Mouse (Mus musculus): ENCODE measurements around the gene Catsperg1. TPM values are rescaled to one million over a fixed set of nuclear protein-coding genes. Genes with fewer than 3 reads are reported as not detected.
"Not testable (repeated sequence)": the region's sequence is repeated elsewhere in the genome, so short reads cannot be mapped to it uniquely, and the experiment has no call there.

Gene Catsperg1
- total RNA-seq, 4 experiments from 2014 or later, result 0.73 to 1.6 (median 0.82) TPM

DNA sequence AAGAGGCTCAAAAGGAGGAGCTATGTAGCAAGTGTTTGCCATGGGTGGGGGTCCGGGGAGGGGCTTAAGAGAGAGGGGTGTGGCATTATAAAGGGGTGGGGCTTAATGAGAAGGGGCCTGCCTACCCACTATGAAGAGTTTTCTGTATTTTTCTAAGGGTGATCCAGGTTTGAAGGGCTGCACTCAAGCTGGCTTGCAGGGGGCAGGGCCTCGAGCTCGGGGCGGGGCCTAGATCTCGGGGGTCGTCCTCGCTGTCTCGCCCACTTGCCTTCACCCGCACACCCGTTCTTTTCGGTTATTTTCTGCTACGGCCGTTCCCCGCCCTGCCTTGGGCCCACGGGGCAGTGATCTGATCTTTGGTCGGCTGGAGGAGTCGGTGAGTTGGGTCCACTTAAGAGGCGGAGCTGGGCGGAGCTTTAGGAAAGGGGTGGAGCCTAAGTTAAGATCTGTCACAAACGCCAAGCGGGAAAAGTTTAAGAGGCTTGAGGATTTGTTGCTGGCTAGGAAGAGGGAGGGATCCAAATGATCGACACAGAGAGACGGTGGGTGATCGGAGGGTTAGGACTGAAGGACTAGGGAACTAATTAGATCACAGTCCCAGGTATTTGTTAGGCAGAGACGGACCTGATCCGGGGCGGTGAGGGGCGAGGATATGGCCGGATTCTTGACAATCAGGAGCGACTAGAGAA is 43.6 kb downstream of the Catsperg1 start, which contains the start of the genes Ggn and Spred3:
Ggn (plus strand) TSS at position 145 of the 689 bp plus-strand sequence.
Spred3 (minus strand) TSS at position 346 of the 689 bp plus-strand sequence.
- peak; percentile 75 for DNase-seq

GRCm38 (mm10) chr7:29169231-29170065 is 44.4 kb downstream of the Catsperg1 start:
- peak; percentile 76 for DNase-seq

DNA sequence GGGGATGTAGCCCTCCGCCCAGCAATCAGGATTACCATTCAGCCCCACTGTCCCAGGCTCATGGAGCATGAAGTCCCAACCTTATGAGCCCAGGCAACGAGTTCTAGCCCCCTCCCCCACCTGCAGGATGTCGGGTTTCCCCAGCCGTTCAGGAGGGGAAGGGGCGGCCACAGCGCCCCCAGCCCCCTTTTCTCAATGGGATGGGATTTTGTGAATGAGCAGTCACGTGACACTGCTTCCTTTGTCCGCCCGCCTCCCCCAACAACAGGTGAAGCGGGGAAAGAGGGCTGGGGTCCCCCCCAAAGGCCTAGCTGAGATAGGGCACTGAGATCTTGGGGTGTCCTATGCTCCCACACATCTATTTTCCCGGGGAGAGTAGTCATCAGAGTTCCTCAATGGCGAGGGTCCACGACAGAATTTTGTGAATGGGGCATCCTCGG is 45.0 kb downstream of the Catsperg1 start:
- DNase-seq, result no peak

DNA sequence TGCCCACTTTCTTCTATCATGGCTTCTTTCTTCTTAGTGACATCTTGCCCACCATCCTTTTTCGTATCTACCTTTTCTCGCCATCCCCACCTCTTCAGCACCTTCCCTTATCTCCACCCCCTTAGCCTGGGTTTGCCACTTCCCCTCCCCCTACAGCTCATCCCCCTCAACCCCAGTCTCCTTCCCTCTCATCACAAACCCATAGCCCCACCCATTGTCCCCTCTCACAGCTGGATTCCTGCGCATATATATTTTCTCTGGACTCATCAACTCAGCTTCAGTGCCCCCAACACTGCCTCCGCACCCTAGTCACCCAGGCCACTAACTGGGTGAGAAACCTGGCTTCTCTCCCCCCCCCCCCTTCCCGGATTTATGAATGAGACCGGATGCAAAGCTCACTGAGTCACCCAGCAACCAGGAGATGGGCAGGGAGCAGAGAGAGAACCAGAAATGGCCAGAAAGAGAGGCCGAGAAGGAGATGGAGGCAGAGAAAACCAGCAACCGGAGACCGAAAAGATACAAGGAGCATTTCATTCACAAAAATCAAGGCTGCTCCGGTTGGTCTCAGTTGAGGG is 45.6 kb downstream of the Catsperg1 start:
- no peak for DNase-seq

DNA sequence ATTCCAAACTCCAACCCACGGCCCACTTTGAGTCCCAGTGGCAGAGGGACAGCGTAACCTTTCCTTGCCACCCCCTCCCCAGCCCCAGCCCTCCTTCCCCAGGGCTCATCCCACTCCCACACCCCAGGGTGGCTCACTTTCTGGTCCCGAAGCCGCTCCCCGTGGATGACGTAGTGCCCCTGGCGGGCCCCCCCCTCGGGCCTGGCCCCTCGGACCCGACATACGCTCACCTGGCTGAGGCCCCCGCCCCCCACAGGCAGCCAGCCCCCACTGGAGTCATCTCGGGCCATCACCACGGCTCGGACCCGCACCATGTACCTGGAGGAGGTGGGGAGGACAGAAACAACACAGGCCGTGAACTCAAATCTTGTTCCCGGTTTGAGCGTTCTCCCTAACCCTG is 46.2 kb downstream of the Catsperg1 start:
- DNase-seq, result no peak

GRCm38 (mm10) chr7:29162750-29163525 is 50.9 kb downstream of the Catsperg1 start:
- DNase-seq, result no peak

DNA sequence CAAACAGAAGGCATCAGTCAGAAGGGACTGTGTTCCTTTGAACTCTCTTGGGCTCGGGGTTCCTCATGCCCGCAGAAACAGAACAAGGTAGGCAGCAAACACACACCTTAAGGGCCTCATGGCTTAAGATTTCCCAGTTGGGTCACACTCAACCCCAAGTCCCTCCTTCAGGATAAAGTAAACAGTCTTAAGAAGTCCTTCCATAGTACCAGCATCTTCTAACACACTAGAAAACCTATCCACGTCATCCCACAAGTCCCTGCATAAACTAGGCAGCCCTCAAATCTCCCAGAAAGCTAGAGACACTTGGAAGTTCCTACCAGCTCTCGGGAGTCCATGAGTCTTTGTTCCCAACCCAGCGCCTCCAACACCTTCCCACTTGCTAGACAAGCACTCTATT is 51.5 kb downstream of the Catsperg1 start:
- no peak for DNase-seq

GRCm38 (mm10) chr7:29158264-29158663 is 55.6 kb downstream of the Catsperg1 start:
- no peak for DNase-seq

DNA sequence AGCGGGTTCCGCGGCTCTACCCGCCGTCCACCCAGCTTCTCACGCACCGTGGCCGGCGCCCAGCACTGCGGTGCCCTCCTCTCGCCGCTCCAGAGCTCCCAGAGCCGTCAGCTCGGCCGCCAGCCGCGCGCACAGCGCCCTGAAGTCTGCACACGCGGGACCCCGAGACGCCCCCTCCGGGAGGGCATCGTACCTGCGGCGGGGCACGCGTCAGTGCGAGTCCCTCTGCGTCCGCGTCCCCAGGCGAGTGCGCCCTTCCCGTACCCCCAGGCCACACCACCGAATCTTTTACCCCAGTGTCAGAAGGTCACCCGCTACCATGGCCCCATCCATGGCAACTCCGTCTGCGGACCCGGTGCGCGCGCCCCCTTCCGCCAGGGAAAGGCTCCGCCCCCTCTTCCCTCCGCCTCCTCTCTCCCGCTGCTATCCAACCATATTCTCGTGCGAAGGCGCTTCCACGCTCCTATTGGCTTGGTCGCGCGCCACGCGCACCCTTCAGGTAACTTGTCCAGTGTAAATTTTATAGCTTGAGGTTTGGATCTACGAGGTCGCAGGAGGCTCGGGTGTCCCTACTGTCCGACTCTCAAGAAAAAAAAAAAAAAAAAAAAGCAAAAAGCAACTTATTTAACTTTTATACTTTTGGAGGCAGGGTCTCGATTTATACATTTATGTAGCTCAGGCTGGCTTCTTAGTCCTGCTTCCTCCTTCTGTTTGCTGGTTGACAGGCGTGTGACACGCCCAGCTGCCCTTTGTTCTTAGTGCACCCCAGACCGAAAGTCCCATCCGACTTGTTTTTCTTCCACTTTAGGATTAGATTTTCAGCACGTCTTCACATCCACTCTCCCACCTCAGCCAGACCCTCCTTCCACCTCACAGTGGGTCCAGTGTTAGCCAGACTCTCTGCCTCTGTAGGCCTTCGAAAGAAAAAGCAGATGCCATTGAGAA is 57.7 kb downstream of the Catsperg1 start, which contains the start of gene Fam98c:
Fam98c (minus strand) TSS at position 397 of the 945 bp plus-strand sequence.
- DNase-seq, result peak; percentile 78

- peak; percentile 82 for DNase-seq
These were observed 58.5 kb downstream of the Catsperg1 start for GRCm38 (mm10) chr7:29155196-29155837.

GRCm38 (mm10) chr7:29154018-29154720 is 59.7 kb downstream of the Catsperg1 start:
- no peak for DNase-seq

GRCm38 (mm10) chr7:29151486-29151885 is 62.3 kb downstream of the Catsperg1 start:
- DNase-seq, result no peak

DNA sequence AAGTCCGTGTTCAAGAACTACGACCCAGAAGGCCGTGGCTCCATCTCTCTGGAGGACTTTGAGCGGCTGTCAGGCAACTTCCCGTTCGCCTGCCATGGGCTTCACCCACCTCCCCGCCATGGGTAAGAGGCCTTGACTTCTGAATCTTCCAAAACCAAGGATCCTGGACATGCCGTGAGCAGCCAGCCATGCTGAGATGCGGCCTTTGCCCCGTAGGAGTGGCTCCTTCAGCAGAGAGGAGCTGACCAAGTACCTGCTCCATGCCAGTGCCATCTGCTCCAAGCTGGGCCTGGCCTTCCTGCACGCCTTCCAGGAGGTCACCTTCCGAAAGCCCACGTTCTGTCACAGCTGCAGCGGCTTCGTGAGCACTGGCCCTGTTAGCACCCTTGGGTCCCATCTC is 65.1 kb downstream of the Catsperg1 start:
- DNase-seq, result no peak

DNA sequence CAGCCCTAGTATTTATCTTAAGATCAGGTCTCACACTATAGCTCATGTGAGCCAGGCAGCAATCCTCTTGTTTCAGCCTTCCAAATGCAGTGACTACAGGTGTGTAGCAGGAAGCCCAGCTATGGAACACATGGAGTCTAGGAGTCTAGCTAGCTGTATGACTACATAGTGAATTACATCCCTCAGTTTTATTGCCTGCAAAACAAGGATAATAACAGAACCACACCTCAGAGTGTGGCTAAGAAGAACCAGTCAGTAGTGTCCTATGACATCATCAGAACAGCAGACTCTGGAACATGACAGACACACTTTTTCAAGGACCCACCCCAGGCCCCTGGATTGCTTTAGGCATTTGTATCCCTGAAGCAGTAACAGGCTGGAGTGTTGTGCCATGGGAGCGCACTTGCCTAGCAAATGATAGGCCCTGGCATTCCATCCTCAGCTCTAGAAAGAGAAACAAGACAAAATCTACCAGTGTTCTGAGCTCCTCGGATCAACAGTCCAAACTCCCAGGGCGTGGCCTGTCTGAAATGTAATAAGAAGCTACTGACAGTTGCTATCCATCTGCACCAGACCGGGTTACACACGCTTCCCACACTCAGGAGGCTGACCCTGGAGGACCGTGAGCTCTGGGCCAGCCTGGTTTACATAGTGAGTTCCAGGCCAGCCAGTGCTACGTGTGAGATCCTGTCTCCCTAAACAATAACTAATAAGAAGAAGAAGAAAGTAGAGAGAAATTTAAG is 67.0 kb downstream of the Catsperg1 start:
- DNase-seq, result no peak

DNA sequence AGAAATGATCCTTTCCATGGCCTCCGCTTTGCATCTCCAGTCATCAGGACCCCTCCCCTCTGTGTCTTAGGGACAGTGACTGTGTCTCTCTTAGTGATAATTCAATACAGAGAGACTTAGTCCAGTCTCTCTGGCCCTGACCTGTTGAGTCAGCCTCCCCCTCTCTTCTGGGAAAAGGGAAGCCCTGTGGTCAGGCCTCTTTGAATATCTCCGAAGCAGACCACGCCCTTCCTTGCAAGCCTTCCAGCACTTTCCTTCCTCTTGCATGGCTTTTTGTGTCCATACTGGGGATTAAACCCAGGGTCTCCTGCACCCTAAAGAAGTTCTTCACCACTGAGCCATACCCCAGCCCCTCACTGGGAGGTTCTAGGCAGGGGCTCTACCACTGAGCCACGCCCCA is 69.8 kb downstream of the Catsperg1 start:
- no peak for DNase-seq

DNA sequence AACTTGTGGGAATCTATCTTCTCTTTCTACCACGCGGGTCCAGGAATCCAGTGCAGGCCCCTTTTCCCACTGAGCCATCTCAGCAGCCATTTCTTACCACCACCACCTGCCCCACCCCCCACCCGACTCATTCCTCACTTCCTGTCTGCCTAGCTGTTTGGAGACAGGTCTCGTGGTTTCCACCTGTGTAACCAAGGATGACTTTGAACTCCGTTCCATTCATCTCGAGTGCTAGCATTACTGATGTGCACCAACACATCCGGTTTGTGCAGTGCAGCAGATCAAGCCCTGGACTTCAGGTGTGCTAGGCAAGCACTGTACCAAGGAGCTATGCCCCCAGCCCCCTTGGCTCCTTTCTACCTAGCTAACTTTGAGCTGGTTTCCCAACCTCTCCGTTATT is 72.4 kb downstream of the Catsperg1 start:
- DNase-seq, result no peak

DNA sequence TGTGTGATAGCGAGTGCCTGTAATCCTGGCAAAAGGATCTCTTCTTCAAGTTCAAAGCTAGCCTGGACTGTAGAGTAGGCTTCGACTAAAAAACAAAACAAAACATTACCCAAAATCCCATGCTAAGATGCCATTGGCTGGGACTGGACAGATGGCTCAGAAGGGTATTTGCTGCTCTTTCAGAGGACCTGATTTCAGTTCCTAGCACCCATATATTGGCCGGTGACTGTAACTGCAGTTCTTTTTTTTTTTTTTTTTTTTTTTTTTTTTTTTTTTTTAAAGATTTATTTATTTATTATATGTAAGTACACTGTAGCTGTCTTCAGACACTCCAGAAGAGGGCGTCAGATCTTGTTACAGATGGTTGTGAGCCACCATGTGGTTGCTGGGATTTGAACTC is 74.6 kb downstream of the Catsperg1 start:
- DNase-seq, result not testable (repeated sequence)

DNA sequence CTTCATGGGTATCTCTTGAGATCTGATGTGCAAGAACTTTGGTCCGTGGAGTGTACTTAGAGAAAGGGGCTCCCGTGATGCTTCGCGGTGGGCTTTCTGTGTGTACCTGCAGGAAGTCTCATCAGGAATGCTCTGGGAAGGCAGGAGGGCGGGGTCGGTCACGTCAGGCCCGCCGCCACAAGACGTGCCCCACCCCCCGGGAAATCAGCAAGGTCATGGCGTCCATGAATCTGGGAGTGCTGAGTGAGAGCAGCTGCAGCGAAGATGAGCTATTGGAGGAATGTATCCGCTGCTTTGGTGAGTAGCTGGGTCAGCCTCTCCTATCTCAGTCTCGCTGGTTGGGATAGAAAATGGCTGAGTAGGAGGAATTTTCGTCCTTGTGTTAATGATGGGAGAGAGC is 76.4 kb downstream of the Catsperg1 start:
- DNase-seq, result no peak

Measured in adrenal gland, adult 8-10 months (tissue).